Mouse (Mus musculus) cerebellum, adult 2 months (tissue): ENCODE measurements around the gene Fcer2a.

ENCODE experiments used
- CTCF ChIP-seq: fragments of 200-500 bp; IDR thresholded peaks from 2 replicates; pipeline ENCODE4 v1.5.1; 2011; ENCODE audit warnings: low read depth, mild to moderate bottlenecking, control low read depth, low read length, moderate library complexity, borderline replicate concordance; ENCODE audit not compliant: insufficient read depth
- POLR2A ChIP-seq: fragments of 200-500 bp; IDR thresholded peaks from 2 replicates; pipeline ENCODE4 v1.6.1; 2011; ENCODE audit warnings: low read length, control low read depth, borderline replicate concordance; ENCODE audit not compliant: insufficient read depth

DNA sequence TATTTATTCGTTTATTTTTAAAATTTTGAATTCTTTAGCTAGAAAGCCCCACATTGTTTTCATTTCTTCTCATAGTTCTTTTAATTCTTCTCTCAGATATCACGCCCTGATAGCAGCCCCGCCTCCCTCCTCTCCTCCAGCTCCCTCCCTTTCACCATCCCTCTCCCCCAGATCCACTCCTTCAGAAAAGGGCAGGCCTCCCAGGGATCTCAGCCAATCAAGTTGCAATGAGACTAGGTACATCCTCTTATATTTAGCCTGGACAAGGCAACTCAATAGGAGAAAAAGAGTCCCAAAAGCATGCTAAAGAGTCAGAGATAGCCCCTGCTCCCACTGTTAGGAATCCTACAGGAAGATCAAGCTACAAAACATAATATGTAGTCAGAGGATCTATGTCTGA is 19.3 kb downstream of the Fcer2a start:
- TF ChIP-seq CTCF = no peak
- no peak for TF ChIP-seq POLR2A
